Mouse (Mus musculus): ENCODE measurements around the gene Metap2. TPM values are rescaled to one million over a fixed set of nuclear protein-coding genes. Genes with fewer than 3 reads are reported as not detected.
A peak's percentile ranks its signal among the peaks of the same experiment; 100 is the strongest.

The Metap2 gene
- polyA plus RNA-seq, 1 experiment from 2014 or later, result 169 TPM

GRCm38 (mm10) chr10:93885839-93886477 is 10.9 kb downstream of the Metap2 start:
- Histone ChIP-seq H3K4me2 (ENCODE audit: low read depth, low read length) (no peak overlapping the region), H3K4me1 (ENCODE audit: control insufficient read depth, insufficient read depth, low read length) (peaks cover 5% of the 10 kb centered on the region), H3K27me3 (replicated peaks; ENCODE audit: control insufficient read depth, insufficient read depth, low read length) (no peaks in the 10 kb centered on the region), H3K36me3 (ENCODE audit: control insufficient read depth, insufficient read depth, low read length) (peaks cover 9% of the 10 kb centered on the region), H3K27ac (ENCODE audit: low read length) (no peak overlapping the region), H3K9ac (ENCODE audit: low read depth, low read length) (no peak overlapping the region), H3K9me3 (ENCODE audit: control insufficient read depth, low read length) (no peaks in the 10 kb centered on the region), H3K4me3 (ENCODE audit: low read length) (no peak overlapping the region)
- ATAC-seq, result no peak
- WGBS, result 89% methylated on average over 14 of the region's 14 CpGs

GRCm38 (mm10) chr10:93882738-93883364 is 14.0 kb downstream of the Metap2 start:
- H3K36me3 ChIP-seq (ENCODE audit: control insufficient read depth, insufficient read depth, low read length), result peaks cover 17% of the 10 kb centered on the region
- H3K4me1 ChIP-seq (ENCODE audit: control insufficient read depth, insufficient read depth, low read length), result peaks cover under 1% of the 10 kb centered on the region
- peak; percentile 68; the same call in 1 of the 2 replicates for ATAC-seq
- no peak overlapping the region for H3K27ac ChIP-seq (ENCODE audit: low read length)
- H3K27me3 ChIP-seq (replicated peaks; ENCODE audit: control insufficient read depth, insufficient read depth, low read length), result no peaks in the 10 kb centered on the region
- no peak overlapping the region for H3K9ac ChIP-seq (ENCODE audit: low read depth, low read length)
- 82% methylated on average over 8 of the region's 8 CpGs for WGBS
- H3K9me3 ChIP-seq (ENCODE audit: control insufficient read depth, low read length), result no peaks in the 10 kb centered on the region
- no peak overlapping the region for H3K4me3 ChIP-seq (ENCODE audit: low read length)
- H3K4me2 ChIP-seq (ENCODE audit: low read depth, low read length), result no peak overlapping the region

GRCm38 (mm10) chr10:93881918-93882317 is 15.0 kb downstream of the Metap2 start:
- Histone ChIP-seq H3K4me1 (ENCODE audit: control insufficient read depth, insufficient read depth, low read length) (no peaks in the 10 kb centered on the region), H3K27ac (ENCODE audit: low read length) (no peak overlapping the region), H3K4me3 (ENCODE audit: low read length) (no peak overlapping the region), H3K9me3 (ENCODE audit: control insufficient read depth, low read length) (no peaks in the 10 kb centered on the region), H3K36me3 (ENCODE audit: control insufficient read depth, insufficient read depth, low read length) (peaks cover 18% of the 10 kb centered on the region), H3K9ac (ENCODE audit: low read depth, low read length) (no peak overlapping the region), H3K27me3 (replicated peaks; ENCODE audit: control insufficient read depth, insufficient read depth, low read length) (no peaks in the 10 kb centered on the region), H3K4me2 (ENCODE audit: low read depth, low read length) (no peak overlapping the region)
- no peak for ATAC-seq

- Histone ChIP-seq H3K4me3 (ENCODE audit: low read length) (no peak overlapping the region), H3K36me3 (ENCODE audit: control insufficient read depth, insufficient read depth, low read length) (peaks cover 11% of the 10 kb centered on the region; the same call in 1 of the 2 replicates), H3K27me3 (replicated peaks; ENCODE audit: control insufficient read depth, insufficient read depth, low read length) (no peaks in the 10 kb centered on the region), H3K4me2 (ENCODE audit: low read depth, low read length) (no peak overlapping the region), H3K9me3 (ENCODE audit: control insufficient read depth, low read length) (no peaks in the 10 kb centered on the region), H3K27ac (ENCODE audit: low read length) (no peak overlapping the region), H3K4me1 (ENCODE audit: control insufficient read depth, insufficient read depth, low read length) (no peaks in the 10 kb centered on the region), H3K9ac (ENCODE audit: low read depth, low read length) (no peak overlapping the region)
- WGBS, result 99% methylated on average over 4 of the region's 4 CpGs
- ATAC-seq, result no peak
Measured at GRCm38 (mm10) chr10:93878732-93879131, 18.2 kb downstream of the Metap2 start.

GRCm38 (mm10) chr10:93876772-93877171 is 20.1 kb downstream of the Metap2 start:
- ATAC-seq, result no peak
- 96% methylated on average over 1 of the region's 1 CpGs for WGBS
- H3K36me3 ChIP-seq (ENCODE audit: control insufficient read depth, insufficient read depth, low read length), result peaks cover 11% of the 10 kb centered on the region; the same call in 1 of the 2 replicates

GRCm38 (mm10) chr10:93868886-93869285 is 28.0 kb downstream of the Metap2 start:
- Histone ChIP-seq H3K9me3 (ENCODE audit: control insufficient read depth, low read length) (no peaks in the 10 kb centered on the region), H3K36me3 (ENCODE audit: control insufficient read depth, insufficient read depth, low read length) (peaks cover 20% of the 10 kb centered on the region), H3K4me1 (ENCODE audit: control insufficient read depth, insufficient read depth, low read length) (no peaks in the 10 kb centered on the region), H3K27ac (ENCODE audit: low read length) (no peak overlapping the region), H3K27me3 (replicated peaks; ENCODE audit: control insufficient read depth, insufficient read depth, low read length) (no peaks in the 10 kb centered on the region), H3K4me2 (ENCODE audit: low read depth, low read length) (no peak overlapping the region), H3K9ac (ENCODE audit: low read depth, low read length) (no peak overlapping the region), H3K4me3 (ENCODE audit: low read length) (no peak overlapping the region)
- ATAC-seq, result no peak
- WGBS, result 86% methylated on average over 4 of the region's 4 CpGs

More at GRCm38 (mm10) chr10:93876772-93877171, 20.1 kb downstream of the Metap2 start:
- H3K4me1 ChIP-seq (ENCODE audit: control insufficient read depth, insufficient read depth, low read length), result no peaks in the 10 kb centered on the region
- H3K27ac ChIP-seq (ENCODE audit: low read length), result no peak overlapping the region
- no peaks in the 10 kb centered on the region for H3K9me3 ChIP-seq (ENCODE audit: control insufficient read depth, low read length)
- no peak overlapping the region for H3K4me3 ChIP-seq (ENCODE audit: low read length)
- H3K27me3 ChIP-seq (replicated peaks; ENCODE audit: control insufficient read depth, insufficient read depth, low read length), result no peaks in the 10 kb centered on the region
- no peak overlapping the region for H3K9ac ChIP-seq (ENCODE audit: low read depth, low read length)
- H3K4me2 ChIP-seq (ENCODE audit: low read depth, low read length), result no peak overlapping the region

- Histone ChIP-seq H3K36me3 (ENCODE audit: control insufficient read depth, insufficient read depth, low read length) (peaks cover 21% of the 10 kb centered on the region), H3K9ac (ENCODE audit: low read depth, low read length) (no peak overlapping the region), H3K27ac (ENCODE audit: low read length) (no peak overlapping the region), H3K9me3 (ENCODE audit: control insufficient read depth, low read length) (no peaks in the 10 kb centered on the region), H3K27me3 (replicated peaks; ENCODE audit: control insufficient read depth, insufficient read depth, low read length) (no peaks in the 10 kb centered on the region), H3K4me3 (ENCODE audit: low read length) (no peak overlapping the region), H3K4me2 (ENCODE audit: low read depth, low read length) (no peak overlapping the region), H3K4me1 (ENCODE audit: control insufficient read depth, insufficient read depth, low read length) (no peaks in the 10 kb centered on the region)
- ATAC-seq, result no peak
- WGBS, result 93% methylated on average over 7 of the region's 7 CpGs
Measured at GRCm38 (mm10) chr10:93868401-93868800, 28.5 kb downstream of the Metap2 start.

GRCm38 (mm10) chr10:93856095-93856494 is 40.8 kb downstream of the Metap2 start:
- Histone ChIP-seq H3K4me3 (ENCODE audit: low read length) (no peak overlapping the region), H3K9ac (ENCODE audit: low read depth, low read length) (no peak overlapping the region), H3K27ac (ENCODE audit: low read length) (no peak overlapping the region), H3K27me3 (replicated peaks; ENCODE audit: control insufficient read depth, insufficient read depth, low read length) (no peaks in the 10 kb centered on the region), H3K4me2 (ENCODE audit: low read depth, low read length) (no peak overlapping the region), H3K36me3 (ENCODE audit: control insufficient read depth, insufficient read depth, low read length) (peaks cover 6% of the 10 kb centered on the region; the same call in 1 of the 2 replicates), H3K4me1 (ENCODE audit: control insufficient read depth, insufficient read depth, low read length) (no peaks in the 10 kb centered on the region), H3K9me3 (ENCODE audit: control insufficient read depth, low read length) (no peaks in the 10 kb centered on the region)
- WGBS, result 83% methylated on average over 6 of the region's 6 CpGs
- ATAC-seq, result no peak

- Histone ChIP-seq H3K4me2 (ENCODE audit: low read depth, low read length) (no peak overlapping the region), H3K4me1 (ENCODE audit: control insufficient read depth, insufficient read depth, low read length) (no peaks in the 10 kb centered on the region), H3K27ac (ENCODE audit: low read length) (no peak overlapping the region), H3K4me3 (ENCODE audit: low read length) (no peak overlapping the region), H3K9me3 (ENCODE audit: control insufficient read depth, low read length) (no peaks in the 10 kb centered on the region), H3K9ac (ENCODE audit: low read depth, low read length) (no peak overlapping the region), H3K36me3 (ENCODE audit: control insufficient read depth, insufficient read depth, low read length) (peaks cover 3% of the 10 kb centered on the region; the same call in 1 of the 2 replicates), H3K27me3 (replicated peaks; ENCODE audit: control insufficient read depth, insufficient read depth, low read length) (no peaks in the 10 kb centered on the region)
- ATAC-seq, result no peak
- 90% methylated on average over 9 of the region's 9 CpGs for WGBS
Measured at GRCm38 (mm10) chr10:93855126-93855525, 41.8 kb downstream of the Metap2 start.

Measured in intestine, embryonic 16.5 days (tissue).